Mouse (Mus musculus): ENCODE results near the gene Lamtor1.

GRCm38 (mm10) chr7:101939758-101940157 is 34.1 kb downstream of the Lamtor1 start:
- no peak for TF ChIP-seq CTCF (IDR thresholded peaks at IDR 0.05; ENCODE audit: low read depth)
- TF ChIP-seq EP300 (IDR thresholded peaks at IDR 0.05; ENCODE audit: low read depth) = no peak
